Mouse (Mus musculus): ENCODE data around the gene Nfix. TPM values are rescaled to one million over a fixed set of nuclear protein-coding genes. Genes with fewer than 3 reads are reported as not detected.

Nfix gene
- total RNA-seq, 2 experiments from 2014 or later, result 287 to 311 TPM

GRCm38 (mm10) chr8:84771941-84772378, 28.2 kb downstream of the Nfix start:
- intact Hi-C loops (cut with DNase I), result no loop called here
- DNase-seq (ENCODE audit: low spot score), result no peak

DNA sequence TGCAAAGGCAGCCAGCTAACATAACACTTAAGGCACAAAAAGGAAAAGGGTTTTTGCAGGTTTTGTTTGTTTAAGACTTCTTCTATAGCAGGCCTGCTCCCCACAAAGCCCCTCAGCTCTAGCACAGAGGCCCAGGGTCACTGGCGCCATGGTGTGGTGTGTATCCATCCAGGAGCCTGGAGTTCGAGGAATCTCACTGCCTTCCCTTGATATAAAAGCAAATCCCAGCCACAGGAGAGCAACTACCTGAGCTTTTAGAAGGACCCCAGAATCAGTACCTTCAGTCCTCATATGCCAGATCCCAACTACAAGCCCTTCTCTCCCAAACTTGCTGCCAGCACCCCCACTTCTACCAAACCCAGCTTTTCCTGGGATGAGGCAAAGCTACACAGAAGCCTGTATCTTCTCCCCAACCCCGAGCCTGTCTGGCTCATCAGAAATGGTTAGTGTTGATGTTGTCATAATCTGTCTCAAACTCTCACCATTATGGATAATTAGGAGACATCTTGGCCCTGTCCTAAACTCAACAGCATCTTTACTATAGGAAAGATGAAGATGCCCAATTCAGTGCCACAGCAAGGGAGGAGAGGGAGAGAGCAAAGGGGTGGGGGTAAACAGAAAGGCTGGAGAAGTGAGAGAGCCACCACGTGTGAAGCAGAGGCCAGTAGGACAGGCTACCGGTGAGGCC, 29.0 kb downstream of the Nfix start:
- intact Hi-C loops (cut with DNase I), result no loop called here
- DNase-seq (ENCODE audit: low spot score), result no peak

DNA sequence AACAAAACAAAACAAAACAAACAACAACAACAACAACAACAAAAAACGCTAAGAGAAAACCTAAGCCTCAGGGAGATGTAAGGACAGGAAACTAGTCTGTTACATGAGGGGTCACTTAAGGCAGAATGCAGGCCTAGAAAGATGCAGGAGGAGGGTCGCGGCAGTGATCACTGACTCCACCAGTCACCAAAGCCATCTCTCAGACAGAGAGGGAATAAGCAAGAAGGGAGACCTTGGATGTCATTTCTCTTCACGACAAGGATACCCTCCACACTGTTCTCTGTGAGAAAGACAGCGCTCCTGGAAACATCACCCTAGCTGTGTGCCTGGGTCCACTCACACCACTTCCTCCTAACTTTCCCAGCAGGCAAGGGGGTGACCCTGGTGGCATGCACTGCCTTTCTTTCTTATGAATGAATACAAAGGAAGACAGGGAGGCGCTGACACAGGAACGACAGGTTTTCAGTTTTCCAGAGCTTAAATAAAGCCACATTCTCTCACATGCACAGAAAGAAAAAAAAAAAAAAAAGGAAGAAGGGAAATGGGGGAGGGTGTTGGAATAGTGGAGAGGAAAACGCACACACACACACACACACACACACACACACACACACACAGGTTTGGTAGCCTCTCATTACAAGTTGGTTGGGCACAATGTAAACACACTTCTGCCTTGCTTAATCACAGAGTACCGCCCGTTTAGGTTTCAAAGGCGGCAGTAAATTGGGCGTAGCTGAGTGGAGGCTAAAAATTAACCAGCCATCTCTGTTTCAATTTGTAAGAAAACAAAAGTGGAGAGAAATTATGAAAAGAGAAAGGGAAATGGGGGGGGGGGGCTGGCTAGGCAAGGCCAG, 29.8 kb downstream of the Nfix start:
- DNase-seq (ENCODE audit: low spot score), result no peak
- intact Hi-C loops (cut with DNase I), result no loop called here

DNA sequence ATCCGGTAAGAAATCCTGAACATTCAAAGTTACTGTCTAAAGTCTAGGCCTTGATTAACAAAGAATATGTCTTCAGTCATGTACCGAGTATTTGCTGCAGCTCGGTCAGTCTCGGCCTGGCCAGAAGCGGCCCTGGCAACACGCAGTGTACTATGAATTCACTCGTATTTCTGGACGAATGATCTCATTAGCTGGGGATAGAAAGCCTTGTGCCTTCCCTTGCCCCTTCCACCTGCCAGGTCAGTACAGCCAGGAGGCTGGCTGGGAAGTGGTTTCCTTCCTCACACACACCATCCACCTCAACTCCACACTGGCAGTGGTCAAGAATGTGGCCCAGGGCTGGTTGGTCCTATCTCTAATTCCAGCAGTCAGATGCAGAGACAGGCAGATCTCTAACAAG, 30.8 kb downstream of the Nfix start:
- no peak for DNase-seq (ENCODE audit: low spot score)
- intact Hi-C loops (cut with DNase I), result no loop called here

DNA sequence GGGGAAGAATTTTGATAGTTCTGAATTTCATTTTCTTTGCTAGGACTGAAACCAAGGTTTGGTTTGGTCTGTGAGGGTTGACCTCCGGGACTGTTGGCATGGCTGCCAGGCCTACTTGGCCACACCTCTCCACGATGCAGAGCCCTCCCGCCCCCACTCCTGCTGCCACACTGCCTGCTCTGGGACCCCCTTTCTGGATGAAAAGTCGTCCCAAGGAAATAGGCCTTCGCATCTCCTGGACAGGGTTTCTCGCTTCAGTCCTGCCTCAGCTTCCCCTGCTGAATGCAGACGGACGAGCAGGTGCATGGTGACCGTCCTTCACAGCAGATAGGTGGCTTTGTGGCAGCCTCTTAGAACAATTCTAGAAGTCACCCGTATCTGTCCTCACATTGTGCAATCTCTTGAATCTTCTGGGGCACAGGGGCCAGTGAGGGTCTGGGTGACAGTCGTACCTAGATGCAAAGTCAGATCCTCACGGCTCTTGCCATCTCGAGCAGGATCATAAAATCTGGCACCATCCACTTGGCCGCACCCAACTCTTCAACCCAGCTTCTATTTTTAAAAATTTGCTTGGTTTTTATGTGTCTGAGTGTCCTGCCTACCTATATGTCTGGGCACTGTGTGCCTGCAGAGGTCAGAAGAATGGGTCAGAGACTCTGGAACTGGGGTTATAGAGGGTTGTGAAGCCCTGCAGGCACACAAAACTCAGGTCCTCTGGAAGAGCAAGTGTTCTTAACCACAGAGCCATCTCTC, 31.6 kb downstream of the Nfix start:
- intact Hi-C loops (cut with DNase I), result no loop called here
- DNase-seq (ENCODE audit: low spot score), result no peak

DNA sequence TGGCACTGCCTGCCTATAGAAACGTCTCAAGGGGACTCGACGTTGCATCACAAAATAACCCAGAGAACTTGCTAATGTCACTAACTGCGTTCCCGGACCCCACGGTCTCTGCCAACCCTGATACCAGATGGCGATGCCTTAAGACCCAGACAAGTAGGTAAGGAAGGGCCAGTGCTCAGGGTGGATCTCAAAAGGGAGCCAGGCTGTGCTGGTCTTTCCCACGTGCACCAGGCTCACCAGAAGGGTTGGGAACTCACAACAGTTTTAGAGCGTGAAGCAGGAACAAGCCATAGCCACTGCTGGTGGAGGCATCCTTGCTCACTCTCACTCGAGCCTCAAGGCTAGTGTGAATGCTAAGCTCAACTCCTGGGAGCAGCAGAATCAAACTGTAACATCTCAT, 32.9 kb downstream of the Nfix start:
- DNase-seq (ENCODE audit: low spot score), result no peak
- intact Hi-C loops (cut with DNase I), result no loop called here

DNA sequence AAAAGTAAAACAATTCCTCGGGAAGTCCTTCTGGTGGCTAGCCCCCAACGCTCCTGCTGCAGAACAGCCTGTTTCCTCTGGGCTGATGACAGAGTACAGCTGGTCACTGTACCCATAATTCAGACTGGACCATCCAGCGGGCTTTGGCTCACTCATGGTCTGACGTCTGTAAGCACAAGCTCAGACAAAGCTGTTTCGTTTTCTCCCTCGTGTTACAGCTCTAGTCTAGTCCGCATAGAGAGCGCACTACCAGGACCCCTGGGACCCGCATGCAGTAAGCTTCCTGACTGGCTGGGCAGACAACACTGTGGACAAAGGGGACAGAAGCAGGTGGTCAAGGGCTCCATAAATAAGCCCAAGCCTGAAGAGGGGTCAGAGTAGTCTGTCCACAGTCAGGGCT, 33.7 kb downstream of the Nfix start:
- intact Hi-C loops (cut with DNase I), result no loop called here

DNA sequence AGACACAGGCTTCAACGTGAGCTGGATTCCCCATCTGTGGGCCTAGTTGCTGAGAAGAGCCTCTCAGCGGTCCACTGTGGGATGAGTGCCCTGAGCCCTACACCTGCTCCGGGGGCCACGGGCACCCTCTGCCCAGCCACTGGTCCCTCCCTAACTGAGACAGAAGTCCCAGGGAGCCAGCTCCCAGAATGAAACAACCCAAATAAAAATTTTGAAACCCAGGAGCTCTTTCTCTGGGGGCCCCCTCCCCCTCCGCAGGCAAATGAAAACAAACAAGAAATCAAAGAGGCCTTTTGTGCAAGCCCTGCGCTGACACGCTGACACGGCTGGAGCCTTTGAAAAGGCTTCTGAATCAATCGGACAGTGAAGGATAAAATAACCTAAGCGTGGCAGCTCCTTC, 34.5 kb downstream of the Nfix start:
- DNase-seq (ENCODE audit: low spot score), result no peak
- intact Hi-C loops (cut with DNase I), result no loop called here

More for the DNA sequence above, 33.7 kb downstream of the Nfix start:
- no peak for DNase-seq (ENCODE audit: low spot score)

DNA sequence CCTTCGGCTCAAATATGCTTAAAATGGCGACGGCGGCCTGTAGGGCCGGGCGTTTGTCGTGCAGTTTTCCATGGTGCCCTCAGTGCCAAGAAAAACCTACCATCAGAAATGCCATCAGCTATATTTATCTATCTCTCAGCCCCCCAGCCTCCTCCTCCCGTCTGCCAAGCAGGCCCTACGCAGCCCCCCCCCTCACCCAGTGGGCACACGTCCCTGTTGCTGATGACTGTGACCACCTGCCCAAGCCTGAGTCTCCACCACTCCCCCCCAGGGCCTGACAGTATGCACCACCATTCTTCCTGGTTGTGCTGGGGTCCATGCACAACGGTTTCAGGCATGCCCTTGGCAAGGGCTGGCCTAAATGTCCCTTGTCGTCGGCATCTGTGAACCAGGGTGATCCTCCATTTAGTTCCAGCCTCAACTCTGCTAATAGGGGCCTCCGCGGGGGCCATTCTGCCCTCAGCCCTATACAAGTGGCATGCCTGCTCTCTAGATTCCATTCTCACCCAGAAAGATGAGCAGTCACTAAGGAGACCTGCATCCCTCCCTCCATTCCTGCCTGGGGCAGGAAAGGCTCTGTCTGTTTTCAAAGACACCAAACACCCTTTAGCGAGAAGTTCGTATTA, 35.2 kb downstream of the Nfix start:
- intact Hi-C loops (cut with DNase I), result no loop called here
- no peak for DNase-seq (ENCODE audit: low spot score)

DNA sequence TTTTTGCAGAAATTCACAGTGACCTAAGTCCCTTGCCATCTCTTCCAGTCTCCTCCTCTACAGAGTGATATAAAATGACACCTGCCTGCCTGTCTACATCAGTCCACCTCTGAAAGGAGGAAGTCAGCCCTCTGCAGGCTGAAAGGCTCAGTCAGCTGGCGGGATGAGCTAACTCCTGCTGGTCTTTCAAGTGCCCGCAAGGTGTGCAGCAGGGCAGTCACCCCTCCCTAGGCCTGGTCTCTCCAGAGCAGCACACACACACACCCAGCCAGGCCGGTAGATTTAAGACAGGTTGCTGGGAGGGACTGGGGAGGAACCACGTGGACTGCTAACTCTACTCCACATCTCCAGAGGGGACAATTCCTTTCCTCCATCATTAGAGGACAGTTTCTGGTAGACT, 36.0 kb downstream of the Nfix start:
- intact Hi-C loops (cut with DNase I), result no loop called here
- DNase-seq (ENCODE audit: low spot score), result no peak

GRCm38 (mm10) chr8:84760901-84761300, 39.2 kb downstream of the Nfix start:
- no peak for DNase-seq (ENCODE audit: low spot score)
- intact Hi-C loops (cut with DNase I), result no loop called here

DNA sequence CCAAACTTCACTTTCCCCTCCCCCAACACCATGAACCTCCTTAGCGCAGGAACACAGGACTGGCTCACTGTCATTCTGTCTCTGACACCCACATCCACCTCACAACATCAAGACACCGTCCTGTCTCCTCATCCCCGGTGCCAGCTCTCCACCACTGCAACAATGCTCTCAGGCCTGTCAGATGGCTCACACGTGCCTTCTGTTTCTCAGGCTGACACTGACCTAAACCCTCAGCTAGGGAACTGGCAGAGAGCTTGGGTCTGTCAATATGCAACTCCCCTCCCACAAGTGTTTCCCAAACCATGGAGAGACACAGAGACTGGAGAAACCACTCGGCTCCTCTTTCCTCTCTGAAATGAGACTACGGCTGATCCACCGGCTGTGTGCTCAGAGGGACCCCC, 39.7 kb downstream of the Nfix start:
- DNase-seq (ENCODE audit: low spot score), result no peak
- intact Hi-C loops (cut with DNase I), result no loop called here

DNA sequence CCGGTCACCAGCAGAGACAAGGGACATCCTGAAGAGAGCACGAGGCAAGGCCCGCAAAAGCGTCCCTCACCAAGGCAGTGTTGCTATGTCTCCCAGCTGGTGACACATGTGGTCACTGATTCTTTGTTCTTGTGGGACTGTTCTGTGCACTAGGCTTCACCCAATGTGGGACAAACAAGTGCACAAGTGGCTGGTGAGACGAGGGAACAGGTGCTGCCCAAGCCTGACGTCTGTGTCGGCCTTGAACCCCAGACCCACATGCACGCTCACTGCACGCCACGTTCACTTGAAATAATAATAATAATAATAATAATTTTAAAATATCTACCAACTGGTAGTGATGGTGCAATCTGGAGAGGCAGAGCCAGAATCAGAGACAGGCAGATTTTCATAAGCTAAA, 40.4 kb downstream of the Nfix start:
- DNase-seq (ENCODE audit: low spot score), result no peak
- intact Hi-C loops (cut with DNase I), result loop anchor here (1.0 kb wide), 1 partner anchor 51 kb away; no protein-coding TSS in a partner anchor

DNA sequence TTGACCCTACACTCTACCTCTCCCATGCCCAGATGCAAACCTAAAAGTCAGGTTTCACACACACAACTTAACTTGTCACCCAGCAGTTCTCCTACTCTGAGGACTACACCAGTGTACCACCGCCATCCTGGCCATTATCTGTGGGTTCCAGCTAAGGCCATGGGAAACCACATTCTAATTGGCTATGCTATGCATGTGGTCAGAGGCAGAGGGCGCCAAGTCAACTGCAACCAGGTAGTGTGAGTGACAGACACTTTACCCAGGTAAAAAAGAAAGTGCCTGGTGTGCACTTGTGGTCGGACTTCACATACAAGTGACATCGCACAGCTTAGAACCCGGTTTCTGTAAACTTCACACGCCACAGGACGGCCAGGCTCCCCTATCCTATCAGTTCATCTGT, 41.0 kb downstream of the Nfix start:
- DNase-seq (ENCODE audit: low spot score), result no peak
- intact Hi-C loops (cut with DNase I), result loop anchor here (1.0 kb wide), 1 partner anchor 51 kb away; no protein-coding TSS in a partner anchor

DNA sequence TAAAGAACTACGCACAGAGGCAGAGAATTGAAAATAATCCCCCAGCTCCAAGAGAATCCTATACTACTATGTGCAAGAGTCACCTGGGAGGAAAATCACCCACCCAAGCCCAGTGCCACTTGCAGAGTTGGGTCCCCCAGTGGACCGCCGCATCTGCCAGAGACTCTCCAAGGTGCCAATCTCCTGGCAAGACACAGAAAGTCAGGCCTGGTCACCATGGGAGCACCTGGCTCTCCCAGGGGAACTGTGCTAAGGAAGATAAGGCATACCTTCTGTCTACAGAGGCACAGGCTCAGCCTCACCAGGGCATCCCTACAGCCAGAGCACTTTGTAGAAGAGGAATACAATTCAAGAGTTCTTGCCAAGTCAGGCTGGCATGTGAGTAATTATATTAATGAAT, 41.8 kb downstream of the Nfix start:
- DNase-seq (ENCODE audit: low spot score), result no peak
- intact Hi-C loops (cut with DNase I), result no loop called here

DNA sequence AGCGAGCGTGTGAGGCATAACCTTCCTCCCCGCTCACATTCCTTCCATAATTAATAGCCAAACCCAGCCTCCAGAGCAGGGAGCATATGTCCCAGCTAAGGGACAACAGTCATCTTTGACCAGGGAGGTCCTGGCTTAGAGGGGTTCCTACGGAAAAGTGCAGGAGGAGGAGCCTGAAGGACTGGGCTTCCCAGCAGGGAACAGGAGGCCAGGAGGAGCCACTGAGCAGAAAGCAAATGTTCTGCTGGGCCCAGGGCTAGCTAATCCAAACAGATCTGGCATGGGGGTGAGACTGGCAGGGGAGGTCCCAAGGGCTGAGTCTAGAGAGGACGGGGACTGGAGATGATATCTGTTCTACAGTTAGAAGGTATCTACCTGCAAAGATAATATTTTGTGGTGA, 42.6 kb downstream of the Nfix start:
- no peak for DNase-seq (ENCODE audit: low spot score)
- intact Hi-C loops (cut with DNase I), result no loop called here

- DNase-seq (ENCODE audit: low spot score), result no peak
- intact Hi-C loops (cut with DNase I), result no loop called here
These were observed 47.2 kb downstream of the Nfix start for GRCm38 (mm10) chr8:84752734-84753582.

GRCm38 (mm10) chr8:84749519-84749918, 50.6 kb downstream of the Nfix start:
- intact Hi-C loops (cut with DNase I), result no loop called here
- no peak for DNase-seq (ENCODE audit: low spot score)
